Mouse (Mus musculus) A20 (cell line): ENCODE data around the gene Mfsd2b.

Experiments
- DNase-seq: peaks from one replicate; pipeline ENCODE4 v3.0.0-alpha.2; 2011; ENCODE audit warnings: low read depth, low spot score

The Mfsd2b gene

DNA sequence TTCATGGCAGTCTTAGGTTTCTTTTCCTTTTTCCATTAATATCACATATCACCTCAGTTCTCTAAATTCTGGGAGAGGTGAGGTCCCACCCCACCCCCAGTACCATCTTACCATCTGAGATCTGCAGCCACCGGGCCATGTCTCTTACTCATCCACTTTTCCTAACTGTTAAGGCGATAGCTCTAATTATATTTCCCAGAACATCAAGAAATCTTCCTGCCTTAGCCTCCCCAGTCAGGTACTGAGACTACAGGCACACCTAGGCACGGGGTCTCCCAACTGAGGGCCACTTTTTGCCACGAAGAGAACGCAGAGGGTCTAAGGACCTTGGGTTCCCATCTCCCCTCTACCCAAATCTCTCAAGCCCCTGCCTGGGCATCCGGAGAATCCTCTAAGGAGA lies 628 bp downstream of the Mfsd2b start:
- DNase-seq: no peak

DNA sequence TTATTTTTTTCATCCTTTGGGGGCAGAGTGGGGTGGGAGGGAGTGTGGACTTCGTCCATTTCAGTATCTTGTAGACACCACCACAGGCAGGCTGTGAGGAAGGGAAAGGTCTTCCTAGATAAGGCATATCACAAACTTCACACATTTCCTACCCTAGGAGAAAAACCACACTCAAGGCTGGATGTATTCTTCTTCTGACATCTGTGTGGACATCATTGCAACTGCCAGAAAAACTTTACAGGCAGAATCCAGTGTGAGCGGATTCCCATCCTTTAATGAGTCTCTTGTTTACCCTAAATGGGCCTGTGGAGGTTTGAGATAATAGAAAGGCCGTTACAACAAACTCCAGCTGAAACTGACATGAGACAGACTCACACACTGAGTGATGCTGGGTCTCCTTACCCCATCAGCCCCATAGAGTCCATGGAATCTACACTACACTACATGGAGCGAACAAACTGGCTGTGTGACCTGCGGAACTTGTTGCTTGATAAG lies 1.1 kb downstream of the Mfsd2b start:
- no peak for DNase-seq

DNA sequence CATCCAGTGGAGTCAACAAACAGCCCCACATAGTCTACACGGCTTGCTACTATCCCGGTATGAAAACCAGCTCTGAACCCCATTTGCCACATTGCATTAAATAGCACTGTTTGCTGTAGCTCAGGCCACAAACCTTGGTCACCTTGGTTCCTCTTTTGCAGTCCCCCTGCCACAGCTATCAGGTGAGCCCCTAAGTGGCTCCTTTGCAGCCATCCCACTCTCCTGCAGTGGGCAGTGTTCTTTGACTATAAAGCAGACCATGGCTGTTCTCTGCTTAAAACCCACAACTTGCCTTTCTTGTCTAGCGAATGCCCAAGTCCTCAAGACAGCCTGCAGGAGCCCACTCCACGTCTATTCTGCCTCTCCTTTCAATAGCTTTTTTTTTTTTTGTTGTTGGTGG lies 1.9 kb downstream of the Mfsd2b start:
- peak; percentile 46 for DNase-seq

DNA sequence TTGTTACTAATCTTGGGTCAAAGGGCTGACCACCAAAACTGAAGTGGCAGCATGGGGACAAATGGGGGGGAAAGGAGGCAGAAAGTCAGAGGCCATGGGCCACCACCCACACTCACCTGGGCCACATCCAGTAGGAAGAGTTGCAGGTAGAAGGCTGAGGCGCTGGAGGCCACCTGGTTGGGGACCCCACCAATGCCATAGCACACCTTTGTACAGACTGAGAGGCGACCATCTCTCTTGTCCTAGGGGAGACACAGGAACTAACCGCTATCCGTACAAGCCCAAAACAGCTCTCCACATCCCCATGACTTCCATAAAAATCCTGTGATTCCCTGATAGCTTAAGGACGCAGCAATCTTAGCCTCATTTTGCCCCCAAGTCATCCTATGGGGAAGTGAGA lies 2.9 kb downstream of the Mfsd2b start:
- DNase-seq: no peak

DNA sequence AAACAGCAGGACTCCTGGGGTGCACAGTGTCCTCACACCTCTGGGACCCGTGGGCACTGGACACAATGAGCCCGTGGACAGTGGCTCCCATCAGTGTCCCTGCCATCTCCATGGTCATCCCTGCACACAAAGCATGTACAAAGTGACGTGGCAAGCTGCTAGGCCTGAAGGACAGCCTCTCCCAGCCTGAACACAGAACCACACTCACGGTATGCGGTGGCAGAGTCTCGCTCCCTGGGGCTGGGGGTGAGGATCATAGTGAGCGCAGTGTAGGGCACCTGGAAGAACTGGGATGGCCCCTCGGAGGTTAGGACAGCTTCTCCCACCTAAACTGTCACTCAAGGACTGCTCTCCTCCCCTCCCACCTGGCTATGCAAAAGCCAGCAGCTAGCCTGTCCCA lies 5.2 kb downstream of the Mfsd2b start:
- no peak for DNase-seq

DNA sequence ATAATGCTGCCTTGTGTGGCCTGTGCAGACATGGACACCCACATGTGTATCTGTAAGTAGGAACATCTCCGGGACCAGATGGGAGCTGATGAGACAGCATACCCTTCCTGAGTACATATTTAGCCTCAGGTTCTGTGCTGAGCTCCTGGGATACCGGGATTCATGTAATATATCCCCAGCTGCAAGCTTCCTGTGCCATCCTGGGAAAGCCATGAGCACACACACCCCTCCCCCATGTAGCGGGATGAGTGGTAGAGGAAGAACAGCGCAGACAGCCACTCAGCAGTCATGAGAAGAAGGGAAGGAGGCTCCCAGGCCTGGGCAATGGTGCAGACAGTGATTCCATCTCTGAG lies 9.8 kb downstream of the Mfsd2b start:
- DNase-seq: no peak

- no peak for DNase-seq
Observed at GRCm38 (mm10) chr12:4863654-4864337, 10.4 kb downstream of the Mfsd2b start.

DNA sequence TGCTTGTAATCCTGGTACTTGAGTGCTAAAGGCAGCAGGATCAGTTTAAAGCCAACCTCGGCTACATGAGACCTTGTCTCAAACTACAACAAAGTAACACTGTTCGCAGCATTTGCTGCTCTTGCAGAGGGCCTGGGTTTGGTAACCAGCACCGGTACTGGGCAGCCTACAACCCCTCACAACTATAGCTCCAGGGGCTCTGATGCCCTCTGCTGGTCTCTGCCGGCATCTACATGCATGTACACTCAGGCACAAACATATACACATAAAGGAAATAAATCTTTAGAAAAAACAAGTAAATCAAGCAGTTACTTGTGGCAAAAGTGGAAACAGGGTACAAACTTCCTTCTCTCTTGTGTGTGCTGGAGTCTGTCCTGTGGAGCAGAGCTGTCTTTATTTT lies 11.5 kb downstream of the Mfsd2b start:
- DNase-seq: peak; percentile 48

DNA sequence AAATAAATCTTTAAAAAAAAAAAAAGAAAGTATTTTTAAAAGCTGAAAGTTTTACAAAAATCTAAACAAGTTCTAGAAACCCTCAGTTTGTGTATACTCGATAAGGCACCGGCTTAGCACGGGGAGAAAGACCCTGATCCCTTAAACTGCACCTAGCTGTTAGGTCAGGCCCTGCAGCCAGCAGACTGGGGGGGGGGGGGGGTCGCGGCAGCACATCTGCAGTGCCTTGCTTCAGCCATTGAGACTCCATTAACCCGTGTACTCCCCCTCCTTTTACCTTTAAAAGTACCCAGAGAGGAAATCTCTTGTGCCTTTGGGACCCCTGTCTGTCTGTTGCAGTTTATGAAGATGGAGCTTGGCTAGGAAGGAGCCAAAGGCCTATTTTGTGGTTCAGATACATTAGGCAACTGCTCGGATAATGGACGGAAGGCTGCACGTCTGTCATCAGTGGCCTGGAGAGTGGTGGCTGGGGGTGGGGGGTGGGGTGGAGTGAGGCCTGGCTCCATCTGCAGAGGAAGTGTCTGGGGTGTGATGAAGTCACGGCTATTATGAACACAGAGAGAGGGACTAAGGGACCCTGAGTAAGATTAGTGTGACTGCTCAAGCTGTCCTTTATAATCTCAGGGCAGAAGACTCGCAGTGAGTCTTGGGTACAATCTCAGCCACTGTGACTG lies 14.8 kb downstream of the Mfsd2b start:
- no peak for DNase-seq

GRCm38 (mm10) chr12:4856834-4857233 lies 17.3 kb downstream of the Mfsd2b start:
- no peak for DNase-seq

DNA sequence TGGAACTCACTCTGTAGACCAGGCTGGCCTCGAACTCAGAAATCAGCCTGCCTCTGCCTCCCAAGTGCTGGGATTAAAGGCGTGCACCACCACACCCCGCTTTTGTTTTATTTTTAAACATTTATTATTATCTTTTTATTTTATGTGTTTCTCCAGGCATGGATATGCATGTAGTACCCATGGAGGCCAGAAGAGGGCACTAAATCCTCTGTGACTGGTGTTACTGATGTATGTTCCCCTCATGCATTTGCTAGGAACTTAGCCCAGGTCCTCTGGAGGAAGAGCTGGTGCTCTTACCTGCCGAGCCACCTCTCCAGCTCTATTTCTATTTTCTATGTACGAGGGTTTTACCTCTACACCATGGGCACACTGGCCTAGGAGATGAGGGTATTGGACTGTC lies 18.0 kb downstream of the Mfsd2b start:
- peak; percentile 49 for DNase-seq

- DNase-seq: peak; percentile 84
Observed at GRCm38 (mm10) chr12:4843741-4844140, 30.4 kb downstream of the Mfsd2b start.

- peak; percentile 93 for DNase-seq
Observed at GRCm38 (mm10) chr12:4842890-4843597, 31.1 kb downstream of the Mfsd2b start, which contains the start of gene Wdcp. Gene Wdcp (plus strand): TSS chr12:4843303.

GRCm38 (mm10) chr12:4842456-4842855 lies 31.7 kb downstream of the Mfsd2b start:
- DNase-seq: peak; percentile 43

DNA sequence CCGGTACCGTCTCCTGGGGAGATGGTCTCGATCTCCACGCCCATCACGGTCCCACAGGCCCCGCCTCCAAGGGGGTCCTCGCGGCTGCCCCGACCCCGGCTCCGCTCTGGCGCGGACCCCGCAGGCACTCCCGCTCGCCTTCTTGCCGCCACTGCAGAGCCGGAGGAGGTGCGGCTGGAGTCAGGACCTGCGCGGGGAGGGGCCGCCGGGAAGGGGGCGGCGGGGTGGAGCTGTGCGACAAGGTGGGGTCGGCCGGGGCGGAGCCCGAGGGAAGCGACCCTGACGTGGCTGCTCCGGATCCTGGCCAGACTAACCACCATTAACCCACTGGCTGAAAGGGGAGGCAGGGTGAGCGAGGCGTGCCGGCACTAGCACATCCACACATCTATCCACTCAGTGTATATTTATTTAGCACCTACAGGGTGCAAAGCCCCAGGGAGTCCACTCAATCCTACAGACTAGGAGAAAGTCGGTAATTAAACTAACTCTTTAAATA lies 32.7 kb downstream of the Mfsd2b start, which contains the start of gene Fkbp1b:
TSS of gene Fkbp1b (minus strand) at position 200 of the 496 bp plus-strand sequence.
- DNase-seq: peak; percentile 56

DNA sequence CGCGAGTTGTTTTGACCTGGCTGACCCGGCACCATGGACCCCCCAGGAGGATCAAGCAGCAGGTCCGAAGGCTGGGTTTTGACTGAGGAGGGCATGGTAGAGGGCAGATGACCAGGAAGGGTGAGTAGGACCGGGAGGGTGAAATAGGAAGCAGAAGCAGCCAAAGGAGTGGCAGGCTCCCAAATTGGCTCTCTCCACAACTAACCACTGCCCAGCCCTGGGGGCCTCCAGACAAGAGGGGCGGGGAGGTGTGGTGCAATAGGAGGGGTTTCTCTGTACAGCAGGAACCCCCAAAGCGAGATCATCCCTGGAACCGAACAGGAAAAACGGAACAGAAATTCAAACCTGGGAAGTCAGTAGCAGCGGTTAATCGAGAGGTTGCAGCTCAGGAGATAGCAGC lies 33.4 kb downstream of the Mfsd2b start:
- DNase-seq: no peak

DNA sequence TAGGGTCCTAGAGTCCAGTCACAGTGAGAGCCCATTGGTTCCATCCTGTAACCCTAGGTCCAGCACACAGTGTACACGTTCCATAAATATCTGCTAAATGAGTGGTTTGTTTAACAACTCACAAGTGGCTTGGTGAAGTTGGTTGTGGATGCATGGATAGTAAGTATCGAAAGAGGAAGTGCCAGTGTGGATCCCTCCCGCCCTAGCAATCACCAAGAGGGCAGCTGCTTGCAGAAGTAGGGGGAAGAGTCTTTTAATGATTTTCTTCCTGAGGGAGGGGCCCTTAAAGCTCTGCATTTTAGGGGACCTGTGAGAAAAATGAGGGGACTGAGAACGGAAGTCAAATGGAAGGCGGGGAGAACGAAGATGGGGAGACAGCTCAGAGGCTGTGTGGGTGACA lies 34.1 kb downstream of the Mfsd2b start:
- peak; percentile 26 for DNase-seq

DNA sequence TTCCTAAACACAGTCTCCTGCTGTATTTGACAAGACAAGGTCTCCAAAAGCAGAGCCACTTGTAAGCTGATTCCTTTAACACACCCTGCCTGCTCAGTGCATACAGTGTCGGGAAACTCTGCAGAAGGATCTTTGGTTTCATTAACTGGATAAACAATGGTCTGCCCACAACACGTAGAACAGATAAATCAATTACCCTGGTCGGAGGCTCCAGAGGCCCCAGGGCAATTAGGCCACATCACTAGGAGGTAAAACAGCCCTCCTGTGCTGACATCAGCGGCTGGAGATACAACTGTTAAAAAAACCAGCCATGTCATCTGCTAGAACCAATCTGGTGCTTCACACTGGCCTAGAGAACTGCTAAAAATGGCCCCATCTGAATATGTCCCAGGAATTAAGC lies 37.2 kb downstream of the Mfsd2b start:
- DNase-seq: no peak

- DNase-seq: no peak
Observed at GRCm38 (mm10) chr12:4827256-4827655, 46.9 kb downstream of the Mfsd2b start.

DNA sequence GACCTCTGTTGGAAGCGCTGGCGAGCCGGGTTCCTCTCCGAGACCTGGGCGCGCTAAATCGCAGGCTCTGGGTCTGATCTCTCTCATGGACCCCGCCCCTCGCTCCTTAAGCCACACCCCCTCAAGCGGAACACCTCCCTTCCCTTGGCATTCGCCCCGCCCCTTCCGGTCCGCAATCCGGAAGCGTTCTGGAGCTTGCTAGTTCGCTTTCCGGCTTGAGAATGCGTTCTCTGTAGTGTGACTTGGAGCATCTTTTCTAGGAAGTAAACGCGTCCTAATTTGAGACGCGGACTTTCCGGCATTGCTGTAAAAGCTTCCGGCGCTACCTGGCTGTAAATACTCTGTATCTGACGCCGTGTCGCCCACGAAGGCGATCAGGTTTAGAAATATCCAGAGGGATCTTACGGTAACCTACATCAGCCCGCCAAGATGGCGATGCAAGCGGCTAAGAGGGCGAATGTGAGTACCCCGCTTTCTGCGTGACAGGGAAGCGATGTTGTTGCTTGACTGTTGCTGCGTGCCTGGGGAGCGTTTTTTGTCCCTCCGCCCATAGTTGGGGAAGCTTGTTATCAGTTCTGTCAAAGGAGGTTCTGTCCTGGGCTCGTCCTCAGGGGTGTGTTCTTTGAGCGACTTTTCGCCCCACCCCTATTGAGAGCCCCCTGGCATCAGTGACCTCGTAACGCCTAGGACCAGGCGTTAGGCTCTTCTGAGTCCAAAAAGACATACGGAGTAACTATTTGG lies 56.6 kb downstream of the Mfsd2b start, which contains the start of gene Sf3b6:
TSS of gene Sf3b6 (plus strand) at position 184 of the 741 bp plus-strand sequence.
- DNase-seq: peak; percentile 98

- DNase-seq: no peak
Observed at GRCm38 (mm10) chr12:4816680-4817360, 57.3 kb downstream of the Mfsd2b start.
